In genomic region chr3:102717586-102718285, GRCm38 (mm10) we compare ENCODE assay signal across 25 mouse cellular contexts. TPM values are rescaled to one million over a fixed set of nuclear protein-coding genes. Genes with fewer than 3 reads are reported as not detected.
DNase-seq lines count a peak whose midpoint lies in the region; TF ChIP-seq lines count a peak whose summit lies in the region.
"Had no signal": no experiment of that assay in that cellular context is flagged by ENCODE, and none has a peak within 500 bp of the region (broad histone marks: within the 10 kb centered on the region; RNA-seq: fewer than 3 reads in every experiment).

No protein-coding gene starts in this region.

- H3K4me1 ChIP-seq in ES-Bruce4 (ENCODE audit: control insufficient read depth, insufficient read depth, low read length), result no peaks in the 10 kb centered on the region
- H3K4me1 ChIP-seq: forebrain, embryonic 10.5 days had no signal

- peak overlapping the region; percentile 70 for H3K27ac ChIP-seq in ES-Bruce4 (ENCODE audit: insufficient read depth, low read length)
- H3K27ac ChIP-seq: embryonic facial prominence, embryonic 13.5 days; embryonic facial prominence, embryonic 15.5 days; forebrain, embryonic 10.5 days; forebrain, embryonic 12.5 days had no signal

- no peak overlapping the region for H3K9ac ChIP-seq in ES-Bruce4 (ENCODE audit: low read depth, poor library complexity, severe bottlenecking)
- H3K9ac ChIP-seq: embryonic facial prominence, embryonic 13.5 days; embryonic facial prominence, embryonic 15.5 days; forebrain, embryonic 12.5 days; forebrain, postnatal 0 days had no signal

- DNase-seq in ES-CJ7 (ENCODE audit: low read depth, low spot score) (peak; percentile 89), R1 (ENCODE audit: low read depth, low spot score) (peak; percentile 96), ZHBTc4 (ENCODE audit: low read depth, low spot score) (peak; percentile 86)
- no peak for DNase-seq in kidney, adult 9 months
- DNase-seq in spleen, postnatal 36 days (ENCODE audit: low spot score in 2 of 2), result no peak
- no peak for DNase-seq in cerebellum, postnatal 4 days (ENCODE audit: low spot score in 2 of 2)
- DNase-seq in gastrocnemius, postnatal 10 days, result no peak
- DNase-seq: adrenal gland, adult 2 months; adrenal gland, postnatal 10 days; adrenal gland, postnatal 25 days; cerebellum, adult 11 months; cerebellum, adult 2 months; cerebellum, adult 9-10 months; cerebellum, postnatal 10 days; cerebellum, postnatal 25 days; embryo, embryonic 11 days; forebrain, postnatal 0 days had no signal

- no peak for TF ChIP-seq POLR2A in ES-Bruce4 (IDR thresholded peaks at IDR 0.05; ENCODE audit: insufficient read depth, low read length)

- peaks cover 39% of the 10 kb centered on the region for H3K9me3 ChIP-seq in ES-Bruce4 (replicated peaks; ENCODE audit: control insufficient read depth, insufficient read depth, low read length, poor library complexity, severe bottlenecking)
- H3K9me3 ChIP-seq: embryonic facial prominence, embryonic 13.5 days; embryonic facial prominence, embryonic 15.5 days; forebrain, embryonic 10.5 days; forebrain, embryonic 12.5 days; G1E had no signal

- TF ChIP-seq CTCF in ES-Bruce4 (IDR thresholded peaks at IDR 0.05; ENCODE audit: low read depth, low read length), result no peak

- TF ChIP-seq EP300 in ES-Bruce4 (IDR thresholded peaks at IDR 0.05; ENCODE audit: insufficient read depth, low read depth, low read length), result no peak

- no peak overlapping the region for H3K4me3 ChIP-seq in ES-Bruce4 (ENCODE audit: low read depth, low read length)
- H3K4me3 ChIP-seq: embryonic facial prominence, embryonic 13.5 days; embryonic facial prominence, embryonic 15.5 days; erythroblast, embryonic 14.5 days; forebrain, embryonic 10.5 days; forebrain, embryonic 12.5 days had no signal

- H3K36me3 ChIP-seq in ES-Bruce4 (ENCODE audit: control insufficient read depth, insufficient read depth, low read length, poor library complexity, severe bottlenecking), result no peaks in the 10 kb centered on the region
- H3K36me3 ChIP-seq: embryonic facial prominence, embryonic 13.5 days; embryonic facial prominence, embryonic 15.5 days; forebrain, embryonic 10.5 days; forebrain, embryonic 12.5 days; G1E had no signal

- no peaks in the 10 kb centered on the region for H3K27me3 ChIP-seq in ES-Bruce4 (ENCODE audit: control insufficient read depth, insufficient read depth, low read length, poor library complexity, severe bottlenecking)
- H3K27me3 ChIP-seq: embryonic facial prominence, embryonic 13.5 days; embryonic facial prominence, embryonic 15.5 days; forebrain, embryonic 12.5 days; Patski had no signal

RNA-seq across cellular contexts. Expression of gene Tspan2, which starts 16.6 kb away (rescaled TPM):
- 9.2 and 9.3 TPM in 2 replicates for polyA plus RNA-seq in ES-Bruce4 (2011; ENCODE audit: insufficient read depth, insufficient read length, low read depth, missing spikeins)
- 10 to 100 TPM; 14.9 to 19.6 TPM for total RNA-seq in gastrocnemius, postnatal 10 days (2021)
- polyA plus RNA-seq: erythroblast, embryonic 14.5 days; G1E had no signal

Comparison
In these comparisons a context has a peak if more than half of its experiments do, and no peak if none do; other contexts are left out.
1. DNase-seq: peak in ES-CJ7 (single experiment), R1 (single experiment) and ZHBTc4 (single experiment); none in kidney, adult 9 months (single experiment), spleen, postnatal 36 days (0 of 2), cerebellum, postnatal 4 days (0 of 2) and gastrocnemius, postnatal 10 days (single experiment).